Mouse (Mus musculus): ENCODE data around the gene Pld6.

Pld6 gene

GRCm38 (mm10) chr11:59787199-59787781 lies at the start of gene Pld6:
Gene Pld6 (minus strand): TSS chr11:59787645.
- ChIA-PET POLR2A (interaction anchor here (0.5 to 2.4 kb wide), 35 partner anchors 8 to 750 kb away, joined by 3 to 17 read pairs (median 4); partner anchors contain the start of genes Cops3 (in 3 of the 4), Nt5m (in 3 of the 4), Flcn (in 2 of the 4) and Rasd1 (in 1 of the 4)), CTCF (interaction anchor here (0.6 to 1.4 kb wide), 12 partner anchors 9 to 262 kb away, joined by 3 to 22 read pairs (median 3); no protein-coding TSS in a partner anchor)

GRCm38 (mm10) chr11:59821625-59822024 lies 34.2 kb upstream of the Pld6 start:
- ChIA-PET CTCF (interaction anchor here in 1 of 4 experiments (1.1 kb wide), 1 partner anchor 21 kb away, joined by 3 read pairs; no protein-coding TSS in a partner anchor), POLR2A (interaction anchor here in 3 of 4 experiments (1.1 to 10.5 kb wide), 11 partner anchors 8 to 255 kb away, joined by 3 to 75 read pairs (median 5); partner anchors contain the start of genes Cops3 (in 1 of the 3), Flcn (in 1 of the 3) and Nt5m (in 1 of the 3))

- POLR2A ChIA-PET: interaction anchor here in 1 of 4 experiments (1.1 to 1.5 kb wide), 2 partner anchors 11 to 20 kb away, joined by 3 to 4 read pairs; no protein-coding TSS in a partner anchor
- CTCF ChIA-PET: no interaction called here
Observed at GRCm38 (mm10) chr11:59817916-59818315, 30.5 kb upstream of the Pld6 start.

- CTCF ChIA-PET: interaction anchor here in 1 of 4 experiments (1.7 kb wide), 1 partner anchor 37 kb away, joined by 8 read pairs; no protein-coding TSS in a partner anchor
- POLR2A ChIA-PET: interaction anchor here (0.5 to 7.2 kb wide), 13 partner anchors 8 to 144 kb away, joined by 3 to 72 read pairs (median 3); partner anchors contain the start of genes Cops3 (in 1 of the 4), Nt5m (in 1 of the 4) and Pld6 (in 1 of the 4)
Observed at GRCm38 (mm10) chr11:59815482-59816065, 28.1 kb upstream of the Pld6 start.

- CTCF ChIA-PET: interaction anchor here in 1 of 4 experiments (1.7 kb wide), 1 partner anchor 36 kb away, joined by 8 read pairs; no protein-coding TSS in a partner anchor
- POLR2A ChIA-PET: interaction anchor here (0.5 to 7.5 kb wide), 26 partner anchors 8 to 722 kb away, joined by 3 to 75 read pairs (median 4); partner anchors contain the start of genes Cops3 (in 3 of the 4), Nt5m (in 3 of the 4), Pld6 (in 2 of the 4) and Rasd1 (in 1 of the 4)
Observed at GRCm38 (mm10) chr11:59814936-59815335, 27.5 kb upstream of the Pld6 start.

- CTCF ChIA-PET: interaction anchor here in 2 of 4 experiments (0.8 to 1.7 kb wide), 2 partner anchors 35 kb away, joined by 3 to 8 read pairs; no protein-coding TSS in a partner anchor
- POLR2A ChIA-PET: interaction anchor here (0.6 to 7.5 kb wide), 25 partner anchors 9 to 723 kb away, joined by 3 to 75 read pairs (median 4); partner anchors contain the start of genes Cops3 (in 3 of the 4), Nt5m (in 3 of the 4), Pld6 (in 2 of the 4) and Rasd1 (in 1 of the 4)
Observed at GRCm38 (mm10) chr11:59814311-59814710, 26.9 kb upstream of the Pld6 start.

- POLR2A ChIA-PET: interaction anchor here in 3 of 4 experiments (0.9 to 7.5 kb wide), 14 partner anchors 9 to 34 kb away, joined by 3 to 75 read pairs (median 4); partner anchors contain the start of genes Cops3 (in 2 of the 3), Nt5m (in 2 of the 3) and Pld6 (in 2 of the 3)
- CTCF ChIA-PET: interaction anchor here in 1 of 4 experiments (1.8 kb wide), 1 partner anchor 288 kb away, joined by 5 read pairs; no protein-coding TSS in a partner anchor
Observed at GRCm38 (mm10) chr11:59813276-59813675, 25.8 kb upstream of the Pld6 start.

GRCm38 (mm10) chr11:59811211-59811610 lies 23.8 kb upstream of the Pld6 start:
- CTCF ChIA-PET: interaction anchor here in 2 of 4 experiments (0.6 to 1.9 kb wide), 3 partner anchors 11 to 33 kb away, joined by 3 to 7 read pairs (median 4); partner anchors contain the start of gene Pld6 (in 1 of the 2)
- POLR2A ChIA-PET: interaction anchor here in 3 of 4 experiments (0.7 to 7.5 kb wide), 27 partner anchors 11 to 726 kb away, joined by 3 to 75 read pairs (median 6); partner anchors contain the start of genes Pld6 (in 3 of the 3), Cops3 (in 2 of the 3) and Nt5m (in 2 of the 3)

- CTCF ChIA-PET: interaction anchor here (0.7 to 1.9 kb wide), 4 partner anchors 10 to 32 kb away, joined by 3 to 7 read pairs (median 4); no protein-coding TSS in a partner anchor
Observed at GRCm38 (mm10) chr11:59810480-59811158, 23.2 kb upstream of the Pld6 start.

GRCm38 (mm10) chr11:59809670-59810474 lies 22.4 kb upstream of the Pld6 start, which contains the start of gene Flcn:
Gene Flcn (minus strand): TSS chr11:59810016.
- ChIA-PET CTCF (interaction anchor here (0.7 to 1.9 kb wide), 6 partner anchors 9 to 31 kb away, joined by 3 to 4 read pairs (median 3); no protein-coding TSS in a partner anchor), POLR2A (interaction anchor here in 3 of 4 experiments (0.6 to 7.5 kb wide), 39 partner anchors 9 to 559 kb away, joined by 3 to 75 read pairs (median 5); partner anchors contain the start of genes Cops3 (in 2 of the 3), Nt5m (in 2 of the 3), Pld6 (in 2 of the 3) and Rasd1 (in 1 of the 3))

More at GRCm38 (mm10) chr11:59810480-59811158, 23.2 kb upstream of the Pld6 start:
- POLR2A ChIA-PET: interaction anchor here in 3 of 4 experiments (0.6 to 7.5 kb wide), 33 partner anchors 10 to 727 kb away, joined by 3 to 75 read pairs (median 5); partner anchors contain the start of genes Pld6 (in 3 of the 3), Cops3 (in 2 of the 3) and Nt5m (in 2 of the 3)

GRCm38 (mm10) chr11:59809071-59809669 lies 21.7 kb upstream of the Pld6 start:
- ChIA-PET POLR2A (interaction anchor here in 3 of 4 experiments (0.5 to 7.5 kb wide), 20 partner anchors 9 to 469 kb away, joined by 3 to 75 read pairs (median 4); partner anchors contain the start of genes Cops3 (in 1 of the 3), Nt5m (in 1 of the 3), Pld6 (in 1 of the 3) and Rasd1 (in 1 of the 3)), CTCF (interaction anchor here in 2 of 4 experiments (0.6 to 1.3 kb wide), 4 partner anchors 9 to 245 kb away, joined by 3 read pairs; no protein-coding TSS in a partner anchor)

- ChIA-PET POLR2A (interaction anchor here in 3 of 4 experiments (0.5 to 7.5 kb wide), 23 partner anchors 8 to 468 kb away, joined by 3 to 75 read pairs (median 4); partner anchors contain the start of genes Cops3 (in 1 of the 3), Nt5m (in 1 of the 3), Pld6 (in 1 of the 3) and Rasd1 (in 1 of the 3)), CTCF (interaction anchor here in 2 of 4 experiments (0.8 to 1.3 kb wide), 3 partner anchors 8 to 30 kb away, joined by 3 read pairs; no protein-coding TSS in a partner anchor)
Observed at GRCm38 (mm10) chr11:59808170-59808960, 20.9 kb upstream of the Pld6 start.

- CTCF ChIA-PET: interaction anchor here in 1 of 4 experiments (1.3 kb wide), 1 partner anchor 18 kb away, joined by 4 read pairs; no protein-coding TSS in a partner anchor
Observed at GRCm38 (mm10) chr11:59805656-59806055, 18.2 kb upstream of the Pld6 start.

GRCm38 (mm10) chr11:59805256-59805655 lies 17.8 kb upstream of the Pld6 start:
- ChIA-PET CTCF (interaction anchor here in 1 of 4 experiments (1.3 kb wide), 1 partner anchor 18 kb away, joined by 4 read pairs; no protein-coding TSS in a partner anchor), POLR2A (interaction anchor here in 3 of 4 experiments (0.6 to 1.7 kb wide), 5 partner anchors 9 to 34 kb away, joined by 3 to 4 read pairs (median 4); partner anchors contain the start of genes Cops3 (in 1 of the 3) and Nt5m (in 1 of the 3))

More at GRCm38 (mm10) chr11:59805656-59806055, 18.2 kb upstream of the Pld6 start:
- POLR2A ChIA-PET: interaction anchor here in 3 of 4 experiments (0.7 to 2.1 kb wide), 10 partner anchors 9 to 34 kb away, joined by 3 to 12 read pairs (median 4); partner anchors contain the start of genes Nt5m (in 2 of the 3), Cops3 (in 1 of the 3) and Pld6 (in 1 of the 3)

All from embryonic stem cell, embryonic (primary cell).